Mouse (Mus musculus) heart, postnatal 10 days (tissue): Measurements from ENCODE around the gene Arfgap3. TPM values are rescaled to one million over a fixed set of nuclear protein-coding genes. Genes with fewer than 3 reads are reported as not detected.
A peak's percentile ranks its signal among the peaks of the same experiment; 100 is the strongest.
"Not testable (repeated sequence)": the region's sequence is repeated elsewhere in the genome, so short reads cannot be mapped to it uniquely, and the experiment has no call there.

Experiments
- DNase-seq, 2 experiments: peaks; one replicate each; pipeline ENCODE4 v3.0.0; 2021
- intact Hi-C: fragments of 180-260 bp; cut with DNase I; formaldehyde crosslinking; loops from one replicate; pipeline ENCODE4 v1.15.1; 2025
- total RNA-seq, 2 experiments: library from RNA; stranded (reverse); gene quantifications; 2 replicates each; pipeline ENCODE4 v1.2.3; 2021

Gene Arfgap3
- total RNA-seq, 2 experiments from 2014 or later = 15.6 to 20.2 TPM

DNA sequence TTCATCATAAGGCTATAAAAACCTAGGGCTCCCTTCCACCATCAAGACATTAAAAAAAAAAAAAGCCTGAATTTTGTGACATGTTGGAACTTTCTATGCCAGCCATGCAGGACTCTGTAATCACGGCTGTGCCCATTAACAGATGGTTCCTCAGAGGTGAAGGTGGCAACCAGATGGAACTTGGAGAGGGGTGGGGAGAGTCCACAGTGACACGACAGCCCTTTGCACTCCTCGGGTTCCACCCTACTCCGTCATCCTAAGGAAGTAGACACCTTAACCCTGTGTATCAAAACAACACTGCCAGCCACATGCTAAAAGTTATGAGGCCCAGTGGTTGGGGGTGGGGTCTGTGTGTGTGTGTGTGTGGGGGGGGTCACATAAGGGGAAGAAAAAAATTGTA is 1.3 kb downstream of the Arfgap3 start:
- intact Hi-C loops = no loop called here
- DNase-seq = no peak

DNA sequence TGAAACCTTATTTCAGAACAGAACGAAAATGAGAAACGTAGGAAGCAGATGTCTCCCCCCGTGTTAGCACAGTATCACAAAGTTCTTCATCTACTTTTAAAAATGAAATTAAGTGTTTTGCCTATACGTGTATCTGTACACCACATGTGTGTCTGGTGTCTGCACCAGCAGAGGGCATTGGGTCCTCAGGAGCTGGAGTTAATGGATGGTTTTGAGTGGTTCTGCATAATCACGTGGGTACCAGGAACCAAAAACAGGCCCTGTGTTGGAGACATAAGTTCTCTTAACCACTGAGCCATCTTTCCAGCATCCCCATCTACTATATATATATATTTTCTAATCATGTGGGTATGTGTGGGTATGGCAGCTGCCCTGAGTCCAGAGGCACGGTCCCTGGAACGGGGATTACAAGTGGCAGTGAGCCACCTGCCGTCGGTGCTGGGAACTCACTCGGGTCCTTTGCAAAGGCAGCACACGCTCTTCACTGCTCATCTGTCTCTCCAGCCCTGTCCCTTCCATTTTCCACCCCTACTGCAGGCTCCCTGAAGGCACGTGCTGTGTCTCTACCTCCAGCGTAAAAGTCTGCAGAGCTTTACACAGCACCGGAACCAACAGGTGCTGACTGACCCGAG is 4.0 kb downstream of the Arfgap3 start:
- intact Hi-C loops = no loop called here
- no peak for DNase-seq

DNA sequence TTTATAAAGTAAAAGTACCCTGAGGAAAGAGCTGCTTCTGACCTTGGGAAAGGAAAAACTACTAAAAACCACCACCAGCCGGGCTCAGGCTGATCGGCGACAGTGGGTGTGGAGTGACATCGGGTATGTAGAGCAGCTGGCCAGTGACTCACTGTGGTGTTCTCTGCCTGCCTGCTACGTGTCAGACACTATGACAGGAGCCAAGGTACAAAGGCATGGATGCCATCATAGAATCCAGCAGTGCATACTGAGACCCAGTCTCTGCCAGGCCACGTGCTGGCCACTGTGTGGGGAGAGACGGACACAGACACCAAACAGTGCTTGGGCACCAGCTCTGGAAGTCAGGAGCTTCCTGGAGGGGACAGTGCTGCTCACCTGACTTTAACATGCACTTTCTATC is 5.1 kb downstream of the Arfgap3 start:
- peak; percentile 68 to 69 for DNase-seq
- intact Hi-C loops = no loop called here

DNA sequence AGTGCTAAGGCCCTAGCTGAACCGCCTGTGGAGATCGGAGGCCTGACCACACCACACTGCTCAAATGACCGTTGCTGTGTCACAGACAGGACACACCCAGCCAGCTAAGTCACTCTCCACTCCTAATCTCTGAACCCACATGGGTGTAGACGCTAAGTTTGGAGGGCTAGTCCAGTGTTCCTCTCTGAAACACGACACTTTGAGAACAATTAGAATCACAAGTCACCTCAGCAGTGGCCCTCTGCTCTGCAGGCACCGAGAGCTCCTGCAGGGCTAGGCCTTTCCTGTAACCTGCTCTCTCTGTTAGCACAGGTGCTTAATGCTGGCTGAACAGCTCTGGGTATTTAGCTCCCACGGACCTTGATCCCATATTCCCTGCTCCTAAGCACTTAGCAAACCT is 5.9 kb downstream of the Arfgap3 start:
- intact Hi-C loops = no loop called here
- DNase-seq = peak; percentile 31 to 40

DNA sequence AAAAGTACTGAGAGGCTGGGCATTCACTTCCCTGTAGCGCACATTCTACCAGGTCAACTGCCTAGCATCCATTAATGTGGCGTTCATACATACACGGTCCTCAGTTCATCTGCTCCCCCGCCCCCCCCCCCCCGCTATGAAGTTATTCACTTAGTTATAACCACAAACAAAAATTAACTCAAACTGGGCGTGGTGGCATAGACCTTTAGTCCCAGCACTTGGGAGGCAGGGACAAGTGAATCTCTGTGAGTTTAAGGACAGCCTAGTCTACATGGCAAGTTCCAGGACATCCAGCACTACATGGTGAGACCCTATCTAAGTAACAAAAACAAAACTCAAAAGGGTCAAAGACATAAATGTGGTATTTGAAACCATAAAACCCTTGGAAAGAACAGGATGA is 11.1 kb downstream of the Arfgap3 start:
- no peak for DNase-seq
- intact Hi-C loops = no loop called here

DNA sequence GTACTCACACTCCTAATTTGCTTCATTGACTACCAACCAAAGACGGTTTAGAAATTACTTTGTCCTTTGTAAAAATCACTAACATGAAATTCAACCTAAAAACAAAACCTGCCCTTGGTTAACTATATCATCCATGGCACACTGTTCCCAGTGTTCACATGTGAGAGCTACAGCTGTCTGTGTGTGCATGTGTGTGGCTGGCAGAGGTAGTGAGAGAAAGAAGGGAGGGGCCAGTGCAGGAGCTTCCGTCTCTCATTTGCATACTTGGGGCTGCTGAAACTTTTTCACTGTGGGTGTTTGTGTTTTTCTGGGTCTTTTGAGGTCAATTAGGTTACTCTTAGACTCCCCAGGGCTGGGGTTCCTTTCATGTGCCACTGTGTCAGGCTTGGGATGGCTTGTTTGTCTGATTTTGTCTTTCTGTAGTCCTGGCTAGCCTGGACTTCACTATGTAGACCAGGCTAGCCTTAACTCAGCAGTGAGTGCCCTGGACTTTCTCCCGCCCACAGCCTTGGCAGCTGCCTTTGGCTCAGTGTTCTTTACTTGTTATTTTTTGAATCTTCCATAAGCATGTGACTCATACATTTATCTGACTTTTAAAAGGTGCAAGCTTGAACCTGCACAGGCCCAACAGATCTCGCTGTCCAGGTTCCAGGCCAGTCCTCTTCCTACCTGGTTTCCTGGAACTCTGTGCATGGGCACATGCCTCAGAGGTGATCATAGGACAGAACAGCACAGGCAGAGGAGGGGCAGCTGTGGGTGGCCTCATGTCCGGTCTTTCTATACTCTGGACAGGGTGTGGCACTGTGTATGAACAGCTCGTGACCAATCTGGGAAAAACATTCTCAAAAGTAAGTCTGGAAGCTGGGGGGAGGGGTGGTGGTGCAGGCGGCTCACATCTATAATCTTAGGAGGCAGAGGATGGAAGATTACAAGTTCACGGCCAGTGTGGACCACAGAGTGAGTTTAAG is 11.9 kb downstream of the Arfgap3 start:
- intact Hi-C loops = no loop called here
- DNase-seq = no peak

DNA sequence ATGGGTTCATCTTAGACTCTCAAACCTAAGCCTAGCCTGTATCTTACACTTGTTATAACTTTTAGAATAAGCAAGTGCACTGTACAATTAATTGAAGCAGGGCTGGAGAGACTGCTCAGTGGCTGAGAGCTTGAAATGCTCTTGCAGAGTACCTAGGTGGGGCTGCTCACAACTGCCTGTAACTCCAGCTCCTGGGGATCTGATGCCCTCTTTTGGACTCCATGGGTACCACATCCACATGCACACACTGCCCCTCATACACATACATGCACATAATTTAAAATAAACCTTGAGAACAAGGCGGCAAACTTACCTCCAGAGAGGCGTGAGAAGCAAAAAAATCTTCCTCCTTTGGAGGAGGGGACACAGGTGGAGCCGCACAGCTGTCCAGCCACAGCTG is 17.7 kb downstream of the Arfgap3 start:
- peak in 1 of 2 experiments; percentile 36 for DNase-seq
- intact Hi-C loops = no loop called here

DNA sequence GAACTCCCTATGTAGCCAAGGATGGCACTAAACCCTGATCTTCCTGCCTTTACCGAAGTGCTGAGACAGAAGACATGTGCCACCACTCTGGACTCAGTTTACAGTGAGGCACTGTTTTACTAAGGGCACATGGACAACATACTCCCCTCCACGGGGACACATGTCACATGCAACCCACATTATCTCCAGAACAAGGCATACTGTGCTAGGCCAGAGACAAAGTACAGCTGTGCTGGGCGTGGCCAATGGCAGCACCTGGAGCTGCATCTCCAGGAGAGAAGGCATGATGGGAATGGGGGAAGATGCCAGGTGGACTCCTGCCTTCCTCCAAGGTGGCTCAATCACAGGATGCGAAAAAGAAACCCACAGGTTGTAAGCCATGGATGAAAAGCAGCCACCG is 21.1 kb downstream of the Arfgap3 start:
- intact Hi-C loops = no loop called here
- no peak for DNase-seq

DNA sequence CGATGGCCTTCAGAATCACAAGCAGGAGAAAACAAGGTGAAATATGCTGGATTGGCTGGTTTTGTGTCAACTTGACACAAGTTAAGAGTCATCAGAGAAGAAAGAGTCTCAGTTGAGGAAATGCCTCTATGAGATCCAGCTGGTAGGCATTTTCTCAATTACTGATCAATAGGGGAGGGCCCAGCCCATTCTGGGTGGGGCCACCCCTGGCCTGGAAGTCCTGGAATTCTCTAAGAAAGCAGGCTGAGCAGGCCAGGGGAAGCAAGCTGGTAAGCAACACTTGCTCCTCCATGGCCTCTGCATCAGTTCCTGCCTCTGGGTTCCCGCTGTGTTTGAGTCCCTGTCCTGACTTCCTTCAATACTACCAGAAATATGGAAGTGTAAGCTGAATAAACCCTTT is 27.0 kb downstream of the Arfgap3 start:
- DNase-seq = no peak
- intact Hi-C loops = no loop called here

DNA sequence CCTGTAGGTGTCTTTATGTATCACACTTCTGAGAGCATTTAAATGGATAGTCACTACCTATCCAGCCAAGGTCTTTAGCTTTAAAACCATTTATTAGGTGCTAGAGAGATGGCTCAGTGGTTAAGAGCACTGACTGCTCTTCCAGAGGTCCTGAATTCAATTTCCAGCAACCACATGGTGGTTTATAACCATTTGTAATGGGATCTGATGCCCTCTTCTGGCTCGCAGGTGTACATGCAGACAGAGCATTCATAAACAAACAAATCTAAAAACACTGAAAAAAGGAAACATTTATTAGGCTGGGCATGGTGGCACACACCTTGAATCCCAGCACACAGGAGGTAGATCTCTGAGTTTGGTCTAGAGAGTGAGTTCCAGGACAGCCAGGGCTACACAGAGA is 35.1 kb downstream of the Arfgap3 start:
- intact Hi-C loops = loop anchor here (5.0 kb wide), 1 partner anchor 103 kb away; no protein-coding TSS in a partner anchor
- no peak for DNase-seq

DNA sequence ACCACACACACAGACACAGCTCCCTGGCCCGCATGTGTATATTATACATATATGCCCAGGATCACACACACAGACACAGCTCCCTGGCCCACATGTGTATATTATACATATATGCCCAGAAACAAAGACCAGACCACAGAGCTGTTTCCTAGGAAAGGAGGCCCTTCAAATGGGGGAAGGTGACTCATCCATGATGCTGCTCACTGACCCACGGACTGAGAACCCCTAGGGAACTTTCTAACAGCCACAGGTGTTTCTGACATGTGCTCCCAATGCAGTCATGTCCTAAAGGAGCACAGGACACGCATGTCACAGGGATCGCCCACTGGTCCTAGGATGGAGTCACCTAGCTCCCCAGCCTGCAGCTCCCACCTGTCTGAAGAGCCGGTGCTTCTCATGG is 40.2 kb downstream of the Arfgap3 start:
- intact Hi-C loops = no loop called here
- no peak for DNase-seq

DNA sequence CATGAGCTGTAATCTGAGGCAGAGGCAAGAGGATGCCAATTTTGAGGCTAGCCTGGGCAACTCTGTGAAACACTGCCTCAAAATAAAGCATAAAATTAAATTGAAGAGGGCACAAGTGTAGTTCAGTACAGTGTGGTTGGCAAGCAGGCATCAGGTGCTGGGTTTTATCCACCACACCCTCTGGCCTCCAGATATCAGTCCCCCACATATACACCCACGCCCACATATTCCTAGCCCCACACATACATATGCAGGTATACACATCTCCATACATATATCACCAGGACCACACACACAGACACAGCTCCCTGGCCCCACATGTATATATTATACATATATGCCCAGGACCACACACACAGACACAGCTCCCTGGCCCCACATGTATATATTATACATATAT is 41.3 kb downstream of the Arfgap3 start:
- DNase-seq, intact Hi-C loops: not testable (repeated sequence)

DNA sequence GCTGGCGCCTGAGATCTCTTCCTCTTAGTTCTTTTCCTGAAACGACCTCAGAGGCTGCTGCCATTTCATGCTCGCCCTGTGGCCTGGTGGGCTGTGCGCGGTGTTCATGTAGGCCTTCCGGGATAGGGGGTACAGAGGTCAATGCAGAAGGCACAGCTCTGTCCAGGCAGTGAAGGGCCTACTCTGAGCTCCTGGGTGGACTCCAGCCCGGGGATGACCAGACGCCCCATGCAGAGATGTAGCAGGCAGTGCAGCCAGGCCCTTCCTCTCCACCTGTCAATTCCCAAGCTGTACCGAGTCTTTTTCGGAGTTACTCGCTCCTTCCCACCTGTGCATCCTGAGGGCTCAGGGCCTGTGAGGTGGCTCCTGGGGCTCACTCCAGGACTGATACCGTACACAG is 43.9 kb downstream of the Arfgap3 start:
- intact Hi-C loops = no loop called here
- DNase-seq = no peak

DNA sequence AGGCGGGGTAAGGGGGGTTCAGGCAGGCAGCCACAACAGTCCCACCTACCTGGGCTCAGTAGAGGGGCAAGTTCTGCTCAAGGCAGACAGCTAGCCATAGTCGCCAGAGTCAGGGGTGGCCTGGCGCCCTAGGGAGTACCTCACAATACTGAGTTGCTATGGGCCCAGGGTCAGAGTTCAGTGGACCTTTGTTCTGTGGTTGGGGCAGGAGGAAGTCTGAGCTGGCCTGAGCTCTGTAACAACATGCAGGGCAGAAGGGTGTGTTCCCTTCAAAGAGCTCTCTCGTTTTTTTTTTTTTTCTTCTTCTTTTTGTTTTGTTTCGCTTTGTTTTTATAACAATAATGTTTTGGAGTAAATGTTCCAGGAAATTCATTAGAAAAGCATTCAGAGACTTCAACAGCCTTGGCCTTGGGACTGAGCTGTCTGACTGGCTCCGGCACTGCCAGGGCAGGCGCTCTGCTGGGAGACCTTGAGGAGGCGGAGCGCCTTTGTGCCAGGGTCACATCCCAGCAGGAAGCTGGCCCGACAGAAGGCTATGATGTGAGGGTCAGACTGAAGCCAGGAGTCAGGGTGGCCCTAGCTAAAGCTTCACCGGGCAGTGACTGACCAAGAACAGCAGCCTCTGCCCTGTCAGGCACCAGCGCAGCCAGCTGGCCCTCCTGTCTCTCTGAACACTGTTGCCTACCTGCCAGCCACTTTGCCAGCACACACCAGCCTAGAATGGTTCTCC is 44.7 kb downstream of the Arfgap3 start:
- peak; percentile 42 to 43 for DNase-seq
- intact Hi-C loops = no loop called here

DNA sequence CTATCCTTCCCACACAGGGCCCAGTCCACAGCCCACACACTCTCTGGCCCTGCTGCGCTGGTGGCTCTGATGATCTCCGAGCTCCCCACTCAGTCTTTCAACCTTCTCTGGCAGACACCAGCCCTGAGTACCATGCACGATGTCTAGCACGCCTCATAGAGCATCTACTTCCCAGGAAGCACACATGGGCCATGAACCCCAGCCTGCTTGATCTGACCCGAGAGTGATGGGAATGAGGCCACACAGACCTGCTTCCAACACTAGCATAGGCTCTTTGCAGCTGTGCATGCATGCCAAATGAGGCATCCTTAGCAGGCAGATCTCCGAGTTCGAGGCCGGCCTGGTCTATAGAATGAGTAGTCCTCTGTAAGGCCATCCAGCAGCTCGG is 45.2 kb downstream of the Arfgap3 start:
- no peak for DNase-seq
- intact Hi-C loops = no loop called here

DNA sequence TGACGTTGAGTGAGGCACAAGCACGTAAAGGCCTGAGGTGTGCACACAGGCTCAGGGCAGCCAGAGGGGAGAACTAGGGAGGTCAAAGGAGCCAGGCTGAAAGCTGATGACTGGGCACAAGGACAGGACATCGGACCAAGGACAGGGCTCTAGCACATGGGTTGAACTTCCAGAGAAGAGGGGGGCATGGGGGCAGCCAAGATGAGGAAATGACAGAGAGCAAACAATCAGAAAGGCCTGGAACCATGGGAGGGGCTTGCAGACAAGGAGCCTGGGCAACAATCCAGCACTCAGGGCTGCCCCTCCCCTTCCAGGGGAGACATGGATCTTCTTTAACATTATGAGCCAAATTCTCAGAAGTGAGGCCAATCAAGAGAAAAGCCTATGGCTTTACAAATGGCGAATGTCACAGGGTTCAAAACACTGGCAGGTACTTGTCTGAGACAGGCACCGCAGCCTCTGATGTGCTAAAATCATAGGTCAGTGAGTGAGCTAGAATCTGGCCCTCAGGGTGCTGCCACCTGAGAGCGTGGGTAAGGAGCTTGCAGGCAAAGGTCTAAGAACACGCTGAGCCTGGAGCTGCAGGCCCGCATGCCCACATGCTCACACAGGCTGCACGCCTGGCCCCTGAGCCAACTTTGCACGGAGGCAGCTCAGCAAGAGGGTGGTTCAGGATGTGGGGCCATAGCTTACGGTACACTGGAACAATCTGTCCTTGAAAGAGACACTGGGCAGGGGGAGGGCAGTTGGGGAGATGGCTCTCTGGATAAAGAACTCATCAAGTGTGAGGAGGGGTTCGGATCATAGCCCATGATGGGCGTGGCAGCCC is 46.2 kb downstream of the Arfgap3 start:
- intact Hi-C loops = no loop called here
- DNase-seq = peak; percentile 50 to 52

DNA sequence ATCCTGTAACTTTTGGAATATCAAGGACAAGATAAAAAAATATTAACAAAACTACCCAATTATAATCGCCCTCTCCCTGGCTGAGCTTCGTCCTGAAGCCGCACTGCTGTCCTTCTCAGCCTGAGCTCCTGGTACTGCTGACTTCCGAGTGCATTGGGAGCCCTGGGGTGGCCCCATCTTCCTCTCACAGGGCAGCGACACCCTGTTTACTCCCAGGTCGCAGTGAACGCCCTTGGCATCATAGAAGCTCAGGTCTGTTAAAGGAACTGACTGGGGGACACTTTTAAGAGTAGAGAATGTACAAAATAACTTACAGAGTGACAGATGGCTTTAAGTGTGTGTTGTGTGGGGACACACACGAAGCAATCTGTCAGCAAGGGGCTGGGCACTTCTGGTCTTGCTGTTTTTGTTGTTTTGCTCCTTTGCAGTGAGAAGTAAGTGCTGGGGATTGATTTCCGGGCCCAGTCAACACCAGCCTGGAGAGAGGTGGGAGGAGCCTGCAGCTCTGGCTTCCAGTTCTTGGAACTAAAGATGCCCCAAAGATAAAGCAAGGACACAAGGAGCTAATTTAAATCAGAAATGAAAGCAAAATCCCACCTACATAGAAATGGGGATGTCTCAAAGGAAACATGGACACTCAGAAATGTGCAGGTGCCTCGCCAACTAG is 50.0 kb downstream of the Arfgap3 start:
- no peak for DNase-seq
- intact Hi-C loops = no loop called here

DNA sequence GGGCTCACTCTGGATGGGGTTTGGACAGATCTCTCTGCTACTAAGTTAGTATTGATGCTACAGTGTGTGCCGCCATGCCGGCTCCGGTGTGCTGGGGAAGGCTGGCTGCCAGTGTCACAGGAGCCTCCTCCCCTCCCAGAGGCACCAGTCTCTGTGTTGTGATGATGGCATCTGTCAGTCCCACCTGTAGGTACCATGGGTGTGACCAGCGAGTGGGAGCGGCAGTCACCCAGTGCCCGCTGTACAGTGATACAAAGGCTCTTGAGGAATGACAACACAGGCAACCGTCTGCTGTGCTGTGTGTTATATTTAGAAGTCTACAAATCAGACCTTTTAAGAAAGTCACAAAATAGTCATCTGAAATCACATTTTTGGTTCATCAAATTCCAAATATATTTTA is 50.6 kb downstream of the Arfgap3 start:
- no peak for DNase-seq
- intact Hi-C loops = no loop called here

DNA sequence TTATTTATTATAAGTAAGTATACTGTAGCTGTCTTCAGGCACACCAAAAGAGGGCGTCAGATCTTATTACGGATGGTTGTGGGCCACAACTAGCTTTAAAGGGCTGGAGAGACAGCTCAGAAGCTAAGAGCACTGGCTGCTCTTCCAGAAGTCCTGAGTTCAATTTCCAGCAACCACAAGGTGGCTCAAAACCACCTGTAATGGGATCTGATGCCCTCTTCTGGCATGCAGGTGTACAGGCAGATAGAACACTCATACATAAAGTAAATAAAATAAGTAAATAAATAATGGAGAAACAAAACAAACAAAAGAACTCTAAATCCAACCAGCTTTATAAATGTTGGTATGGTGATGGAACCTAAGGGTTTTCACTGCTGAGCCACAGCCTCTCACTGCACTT is 51.2 kb downstream of the Arfgap3 start:
- DNase-seq = no peak
- intact Hi-C loops = no loop called here

DNA sequence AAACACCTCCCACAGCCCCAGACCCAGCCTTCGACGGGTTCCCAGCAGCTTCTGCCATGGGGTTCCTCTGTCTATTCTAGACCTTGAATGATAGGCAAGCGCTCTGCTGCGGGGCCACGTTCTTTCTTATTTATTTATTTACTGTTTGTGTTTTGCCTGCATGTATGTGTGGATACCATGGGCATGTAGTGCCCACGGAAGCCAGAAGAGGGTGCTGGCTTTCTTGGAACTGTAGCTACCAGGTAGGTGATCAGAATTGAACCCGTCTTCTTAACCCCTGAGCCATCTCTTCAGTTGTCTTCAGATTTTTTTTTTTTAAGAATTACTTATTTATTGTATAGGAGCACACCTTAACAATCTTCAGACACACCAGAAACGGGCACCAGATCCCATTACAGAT is 51.7 kb downstream of the Arfgap3 start:
- DNase-seq = no peak
- intact Hi-C loops = no loop called here
